Mouse (Mus musculus): ENCODE data around the gene Ptprcap.

- TF ChIP-seq POLR2A (IDR thresholded peaks at IDR 0.05; ENCODE audit: low read depth, low read length) = peak; percentile 61
- peak; percentile 68 for TF ChIP-seq CTCF (IDR thresholded peaks at IDR 0.05; ENCODE audit: extremely low read depth, insufficient read length, insufficient replicate concordance, low read depth, low read length)
Observed at GRCm38 (mm10) chr19:4125741-4126696, 27.4 kb upstream of the Ptprcap start, which contains the start of gene Aip.

All from small intestine, adult 2 months (tissue).